Mouse (Mus musculus) intestine, embryonic 16.5 days (tissue): ENCODE measurements around the gene Smco4. TPM values are rescaled to one million over a fixed set of nuclear protein-coding genes. Genes with fewer than 3 reads are reported as not detected.
"Not testable (repeated sequence)": the region's sequence is repeated elsewhere in the genome, so short reads cannot be mapped to it uniquely, and the experiment has no call there.

Experiments
- ATAC-seq: fragments of 200-750 bp; cut with Nextera tagmentation; 2 replicates; pipeline ENCODE4 v1.8.0; 2017; ENCODE audit warnings: moderate TSS enrichment, moderate library complexity
- H3K27ac ChIP-seq: fragments of 300-500 bp; sonication (generic); 2 replicates; pipeline ENCODE4 v1.5.1; 2014; ENCODE audit warnings: mild to moderate bottlenecking, low read length
- H3K27me3 ChIP-seq: fragments of 300-500 bp; sonication (generic); replicated peaks from 2 replicates; pipeline ENCODE4 v1.6.1; 2014; ENCODE audit warnings: low read length, control low read depth, mixed read lengths; ENCODE audit not compliant: control insufficient read depth, insufficient read depth
- H3K36me3 ChIP-seq: fragments of 300-500 bp; sonication (generic); 2 replicates; pipeline ENCODE4 v1.6.1; 2014; ENCODE audit warnings: low read length, control low read depth; ENCODE audit not compliant: control insufficient read depth, insufficient read depth
- H3K4me1 ChIP-seq: fragments of 300-500 bp; sonication (generic); 2 replicates; pipeline ENCODE4 v1.6.1; 2014; ENCODE audit warnings: low read length, control low read depth, mixed read lengths; ENCODE audit not compliant: control insufficient read depth, insufficient read depth
- H3K4me2 ChIP-seq: fragments of 300-500 bp; sonication (generic); 2 replicates; pipeline ENCODE4 v1.6.1; 2014; ENCODE audit warnings: low read depth, low read length, control low read depth
- H3K4me3 ChIP-seq: fragments of 300-500 bp; sonication (generic); 2 replicates; pipeline ENCODE4 v1.5.1; 2014; ENCODE audit warnings: mild to moderate bottlenecking, low read length
- H3K9ac ChIP-seq: fragments of 300-500 bp; sonication (generic); 2 replicates; pipeline ENCODE4 v1.6.1; 2014; ENCODE audit warnings: low read depth, low read length
- H3K9me3 ChIP-seq: fragments of 300-500 bp; sonication (generic); 2 replicates; pipeline ENCODE4 v1.6.1; 2016; ENCODE audit warnings: low read length, control low read depth; ENCODE audit not compliant: control insufficient read depth
- WGBS: fragments of 180-500 bp; shearing (Covaris S2); extraction: QIAGEN DNeasy Blood & Tissue Kit; methylation state at CpG from one replicate; pipeline ENCODE4 v1.1.7; 2014; 5-methylcytosine and 5-hydroxymethylcytosine counted together
- polyA plus RNA-seq: library from polyadenylated mRNA; unstranded; fragments of >200 nt; fragmentation: Nextera tagmentation; extraction: Ambion mirVana; gene quantifications from 2 replicates; pipeline ENCODE4 v1.2.1, GENCODE M21; 2015

Gene Smco4
- polyA plus RNA-seq, 1 experiment from 2014 or later, result 3.4 TPM

DNA sequence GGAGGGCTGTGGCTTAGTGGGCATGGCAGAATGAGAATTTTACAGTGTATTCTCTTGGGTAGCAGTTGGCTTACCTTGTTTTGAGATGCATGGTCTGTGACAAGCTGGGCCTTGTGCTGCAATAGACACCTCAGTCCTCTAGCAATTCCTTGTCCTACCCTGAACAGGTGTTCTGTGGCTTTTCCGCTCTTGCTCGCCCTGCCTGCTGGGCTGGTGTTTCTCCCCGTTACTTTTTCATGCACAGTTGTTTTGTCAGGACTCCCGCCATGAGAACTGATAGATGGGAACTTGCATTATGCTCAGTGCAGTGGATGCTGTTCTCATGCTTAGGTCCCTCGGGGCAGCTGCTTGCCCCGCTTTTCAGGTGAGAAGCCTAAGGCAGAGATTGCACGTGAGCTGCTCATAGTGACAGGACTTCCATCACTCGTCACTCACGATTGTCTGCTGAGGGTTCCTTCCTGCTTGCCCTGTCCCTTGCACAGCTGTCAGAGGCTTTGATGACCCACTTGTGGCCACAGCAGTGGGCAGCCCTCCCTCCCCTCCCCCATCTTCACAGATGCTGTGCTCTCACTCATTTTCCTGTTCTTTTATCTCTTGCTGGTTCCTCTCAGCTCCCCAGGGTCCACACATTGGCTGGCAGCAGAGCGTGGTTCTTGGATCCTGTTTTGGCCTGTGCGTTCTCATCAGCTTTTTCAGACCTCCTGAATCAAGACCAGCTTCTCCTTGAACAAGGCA is 40.3 kb downstream of the Smco4 start:
- no peak overlapping the region for H3K4me3 ChIP-seq
- no peak overlapping the region for H3K9ac ChIP-seq
- H3K36me3 ChIP-seq, result no peaks in the 10 kb centered on the region
- H3K27ac ChIP-seq, result no peak overlapping the region
- no peaks in the 10 kb centered on the region for H3K27me3 ChIP-seq
- H3K4me1 ChIP-seq, result peaks cover 45% of the 10 kb centered on the region
- no peak for ATAC-seq
- H3K9me3 ChIP-seq, result no peaks in the 10 kb centered on the region
- H3K4me2 ChIP-seq, result no peak overlapping the region
- WGBS, result 80% methylated on average over 11 of the region's 11 CpGs

DNA sequence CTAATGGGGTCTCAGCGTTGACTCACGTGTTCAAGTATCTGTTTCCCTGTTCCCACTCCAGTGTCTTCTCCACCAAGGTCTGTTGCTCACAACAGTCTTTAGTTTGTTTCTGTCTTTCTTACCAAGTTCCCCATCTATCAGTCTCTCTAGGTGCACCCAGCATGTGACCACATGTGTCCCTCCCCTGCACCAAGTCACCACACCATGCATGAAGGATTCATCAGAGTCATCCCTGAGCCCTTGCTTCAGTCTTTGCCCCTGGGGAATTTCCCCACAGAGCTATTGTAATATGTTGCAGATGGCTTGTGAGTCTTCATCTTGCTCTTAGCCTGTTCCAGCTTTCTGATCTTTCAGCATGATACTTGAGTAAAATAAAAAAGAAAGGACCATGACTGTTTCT is 40.9 kb downstream of the Smco4 start:
- H3K27ac ChIP-seq, result no peak overlapping the region
- WGBS, result 96% methylated on average over 2 of the region's 2 CpGs
- no peaks in the 10 kb centered on the region for H3K27me3 ChIP-seq
- H3K9ac ChIP-seq, result no peak overlapping the region
- H3K36me3 ChIP-seq, result no peaks in the 10 kb centered on the region
- no peak overlapping the region for H3K4me3 ChIP-seq
- peaks cover 45% of the 10 kb centered on the region for H3K4me1 ChIP-seq
- H3K9me3 ChIP-seq, result no peaks in the 10 kb centered on the region
- no peak for ATAC-seq
- H3K4me2 ChIP-seq, result no peak overlapping the region

DNA sequence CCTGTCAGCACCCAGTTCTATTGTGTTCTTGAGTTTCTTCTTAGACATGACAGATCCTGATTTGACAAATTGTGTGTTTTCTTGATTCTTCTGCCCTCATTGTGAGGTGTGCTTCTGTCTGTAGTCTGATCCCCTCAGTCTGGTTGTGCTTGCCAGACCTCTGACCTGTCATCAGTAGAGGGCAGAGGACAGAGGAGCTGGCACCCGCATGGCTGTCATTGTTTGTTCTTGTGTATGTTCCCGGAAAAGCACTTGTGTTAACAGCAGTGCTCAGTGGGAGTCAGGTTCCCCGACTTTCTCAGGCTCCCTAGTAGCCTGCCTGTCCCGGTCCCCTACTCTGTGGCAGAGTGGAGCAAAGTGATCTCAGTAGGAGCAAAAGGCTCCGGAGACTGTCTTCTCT is 42.2 kb downstream of the Smco4 start:
- ATAC-seq, result no peak
- Histone ChIP-seq H3K4me3 (no peak overlapping the region), H3K9ac (no peak overlapping the region), H3K27ac (no peak overlapping the region), H3K4me2 (no peak overlapping the region), H3K9me3 (no peaks in the 10 kb centered on the region), H3K4me1 (peaks cover 33% of the 10 kb centered on the region), H3K27me3 (no peaks in the 10 kb centered on the region), H3K36me3 (no peaks in the 10 kb centered on the region)
- 45% methylated on average over 5 of the region's 5 CpGs for WGBS

DNA sequence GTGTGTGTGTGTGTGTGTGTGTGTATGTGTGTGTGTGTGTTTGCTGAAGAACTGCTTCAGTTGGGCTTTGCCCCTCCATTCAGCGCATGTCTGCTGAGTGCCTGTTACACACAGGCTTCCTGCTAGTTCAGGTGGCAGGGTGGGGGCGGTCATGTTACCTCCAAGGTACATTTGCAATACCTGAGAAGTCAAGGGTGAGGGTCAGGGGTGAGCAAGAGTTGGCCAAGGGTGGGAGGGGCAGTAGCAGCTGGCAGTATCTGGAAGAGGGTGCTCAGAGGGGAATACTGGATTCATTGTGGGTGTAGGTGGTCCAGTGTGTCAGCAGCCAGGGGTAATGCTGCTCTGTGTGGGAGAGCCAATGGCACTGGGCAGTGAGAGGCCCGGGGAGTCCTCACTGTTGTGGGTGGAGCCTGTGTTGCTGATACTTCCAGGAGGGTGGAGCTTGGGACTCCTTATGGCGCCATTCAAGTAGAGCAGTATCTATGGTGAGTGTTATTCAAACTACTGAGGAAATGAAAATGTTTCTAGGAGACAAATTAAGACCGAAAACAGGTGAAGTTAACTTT is 43.7 kb downstream of the Smco4 start:
- peaks cover 32% of the 10 kb centered on the region for H3K4me1 ChIP-seq
- H3K27me3 ChIP-seq, result no peaks in the 10 kb centered on the region
- peak overlapping the region; percentile 30; the same call in 1 of the 2 replicates for H3K27ac ChIP-seq
- 80% methylated on average over 5 of the region's 5 CpGs for WGBS
- H3K4me3 ChIP-seq, result no peak overlapping the region
- H3K9ac ChIP-seq, result no peak overlapping the region
- peak; percentile 44 for ATAC-seq
- no peaks in the 10 kb centered on the region for H3K9me3 ChIP-seq
- no peak overlapping the region for H3K4me2 ChIP-seq
- H3K36me3 ChIP-seq, result no peaks in the 10 kb centered on the region

- Histone ChIP-seq H3K4me3 (no peak overlapping the region), H3K27ac (peak overlapping the region; percentile 76), H3K4me2 (peak overlapping the region; percentile 28; the same call in 1 of the 2 replicates), H3K9me3 (no peaks in the 10 kb centered on the region), H3K27me3 (no peaks in the 10 kb centered on the region), H3K9ac (no peak overlapping the region), H3K4me1 (peaks cover 38% of the 10 kb centered on the region), H3K36me3 (no peaks in the 10 kb centered on the region)
- WGBS, result 73% methylated on average over 3 of the region's 3 CpGs
- ATAC-seq, result peak; percentile 68
These were observed 44.3 kb downstream of the Smco4 start for GRCm38 (mm10) chr9:15537455-15538048.

GRCm38 (mm10) chr9:15538979-15539533 is 45.8 kb downstream of the Smco4 start:
- Histone ChIP-seq H3K36me3 (no peaks in the 10 kb centered on the region), H3K27ac (no peak overlapping the region), H3K4me3 (no peak overlapping the region), H3K4me1 (peaks cover 34% of the 10 kb centered on the region), H3K27me3 (no peaks in the 10 kb centered on the region), H3K9me3 (no peaks in the 10 kb centered on the region), H3K4me2 (no peak overlapping the region), H3K9ac (no peak overlapping the region)
- ATAC-seq, result no peak
- WGBS, result 88% methylated on average over 8 of the region's 8 CpGs

- Histone ChIP-seq H3K9me3 (no peaks in the 10 kb centered on the region), H3K4me3 (no peak overlapping the region), H3K4me1 (peaks cover 25% of the 10 kb centered on the region; the same call in 1 of the 2 replicates), H3K4me2 (no peak overlapping the region), H3K9ac (no peak overlapping the region), H3K27me3 (no peaks in the 10 kb centered on the region), H3K36me3 (0 out of 2 replicates have a peak, but pooled peaks cover 2% of the 10 kb centered on the region), H3K27ac (peak overlapping the region; percentile 79)
- ATAC-seq, result peak; percentile 88
- WGBS, result 46% methylated on average over 5 of the region's 5 CpGs
These were observed 48.6 kb downstream of the Smco4 start for GRCm38 (mm10) chr9:15541735-15542354.

GRCm38 (mm10) chr9:15550461-15550961 is 57.3 kb downstream of the Smco4 start:
- no peak for ATAC-seq
- Histone ChIP-seq H3K36me3 (no peaks in the 10 kb centered on the region), H3K9ac (no peak overlapping the region), H3K4me3 (no peak overlapping the region), H3K9me3 (no peaks in the 10 kb centered on the region), H3K4me2 (no peak overlapping the region), H3K4me1 (no peaks in the 10 kb centered on the region), H3K27me3 (no peaks in the 10 kb centered on the region), H3K27ac (no peak overlapping the region)
- 78% methylated on average over 4 of the region's 4 CpGs for WGBS

- not testable (repeated sequence) for ATAC-seq, H3K9me3 ChIP-seq, H3K36me3 ChIP-seq, H3K4me3 ChIP-seq, H3K9ac ChIP-seq, H3K27ac ChIP-seq, H3K4me1 ChIP-seq, H3K27me3 ChIP-seq, H3K4me2 ChIP-seq
- 89% methylated on average over 6 of the region's 6 CpGs for WGBS
These were observed 57.8 kb downstream of the Smco4 start for GRCm38 (mm10) chr9:15551073-15551472.
